12 mouse cellular contexts compared by ENCODE assay signal in genomic region chr10:69218458-69219288, GRCm38 (mm10). TPM values are rescaled to one million over a fixed set of nuclear protein-coding genes. Genes with fewer than 3 reads are reported as not detected.
DNase-seq lines count a peak whose midpoint lies in the region; ATAC-seq and TF ChIP-seq lines count a peak whose summit lies in the region.
"Had no signal": no experiment of that assay in that cellular context is flagged by ENCODE, and none has a peak within 500 bp of the region (broad histone marks: within the 10 kb centered on the region; RNA-seq: fewer than 3 reads in every experiment).

No protein-coding gene starts in this region.

- H3K27me3 ChIP-seq in kidney, embryonic 15.5 days = no peaks in the 10 kb centered on the region
- H3K27me3 ChIP-seq in heart, postnatal 0 days (ENCODE audit: control insufficient read depth, insufficient read depth, low read length) = no peaks in the 10 kb centered on the region
- peaks cover 10% of the 10 kb centered on the region; the same call in 1 of the 2 replicates for H3K27me3 ChIP-seq in liver, embryonic 12.5 days (replicated peaks)
- H3K27me3 ChIP-seq in stomach, postnatal 0 days (ENCODE audit: control insufficient read depth, insufficient read depth, low read length) = no peaks in the 10 kb centered on the region
- H3K27me3 ChIP-seq: embryonic facial prominence, embryonic 13.5 days; hindbrain, embryonic 12.5 days; limb, embryonic 13.5 days had no signal

- H3K9me3 ChIP-seq in kidney, embryonic 15.5 days (replicated peaks) = no peaks in the 10 kb centered on the region; the same call in 1 of the 2 replicates
- H3K9me3 ChIP-seq in heart, postnatal 0 days (replicated peaks; ENCODE audit: control insufficient read depth, low read length) = no peaks in the 10 kb centered on the region
- no peaks in the 10 kb centered on the region for H3K9me3 ChIP-seq in liver, embryonic 12.5 days (replicated peaks)
- no peaks in the 10 kb centered on the region for H3K9me3 ChIP-seq in stomach, postnatal 0 days (ENCODE audit: control insufficient read depth, low read length)
- H3K9me3 ChIP-seq: embryonic facial prominence, embryonic 13.5 days; hindbrain, embryonic 12.5 days had no signal

- ATAC-seq in kidney, embryonic 15.5 days (replicated peaks; ENCODE audit: low FRiP score) = no peak
- peak; percentile 83 for ATAC-seq in heart, postnatal 0 days (ENCODE audit: insufficient read depth, low read depth)
- ATAC-seq in liver, embryonic 12.5 days = peak; percentile 60; the same call in 1 of the 2 replicates
- ATAC-seq in stomach, postnatal 0 days (ENCODE audit: low FRiP score, low TSS enrichment) = peak; percentile 55
- ATAC-seq: CD4-positive, CD25-positive, alpha-beta regulatory T cell, adult 4 months had no signal

- no peak overlapping the region for H3K4me2 ChIP-seq in kidney, embryonic 15.5 days
- H3K4me2 ChIP-seq in heart, postnatal 0 days (ENCODE audit: low read depth, low read length) = no peak overlapping the region
- H3K4me2 ChIP-seq in liver, embryonic 12.5 days = no peak overlapping the region
- no peak overlapping the region for H3K4me2 ChIP-seq in stomach, postnatal 0 days (replicated peaks; ENCODE audit: low read depth)
- H3K4me2 ChIP-seq: embryonic facial prominence, embryonic 13.5 days; hindbrain, embryonic 12.5 days; limb, embryonic 13.5 days had no signal

- peaks cover 9% of the 10 kb centered on the region for H3K4me1 ChIP-seq in kidney, embryonic 15.5 days
- peaks cover 35% of the 10 kb centered on the region for H3K4me1 ChIP-seq in heart, postnatal 0 days (ENCODE audit: control insufficient read depth, insufficient read depth)
- peaks cover 38% of the 10 kb centered on the region for H3K4me1 ChIP-seq in liver, embryonic 12.5 days
- 0 out of 2 replicates have a peak, but pooled peaks cover 3% of the 10 kb centered on the region for H3K4me1 ChIP-seq in stomach, postnatal 0 days (replicated peaks; ENCODE audit: control insufficient read depth, insufficient read depth)

- peak; percentile 93 for DNase-seq in kidney, adult 11 months
- DNase-seq in heart, postnatal 0 days (ENCODE audit: low spot score) = peak; percentile 75
- DNase-seq in stomach, postnatal 0 days (ENCODE audit: low spot score) = no peak
- DNase-seq in B cell, adult 2 months = no peak
- no peak for DNase-seq in layer of hippocampus, adult 2 months (ENCODE audit: low spot score in 2 of 2)
- DNase-seq in cerebellum, adult 11-12 months = no peak

- 72% methylated on average over 14 of the region's 14 CpGs for WGBS in kidney, embryonic 15.5 days
- 42% methylated on average over 14 of the region's 14 CpGs for WGBS in heart, postnatal 0 days
- 41% methylated on average over 14 of the region's 14 CpGs for WGBS in liver, embryonic 12.5 days (ENCODE audit: insufficient replicate concordance)
- 77% methylated on average over 14 of the region's 14 CpGs for WGBS in stomach, postnatal 0 days

- no peak overlapping the region for H3K4me3 ChIP-seq in kidney, embryonic 15.5 days (replicated peaks)
- H3K4me3 ChIP-seq in heart, postnatal 0 days (ENCODE audit: low read depth, low read length) = no peak overlapping the region
- H3K4me3 ChIP-seq in liver, embryonic 12.5 days = no peak overlapping the region
- no peak overlapping the region for H3K4me3 ChIP-seq in stomach, postnatal 0 days (ENCODE audit: low read depth, low read length)
- no peak overlapping the region for H3K4me3 ChIP-seq in layer of hippocampus, adult 2 months
- H3K4me3 ChIP-seq: embryonic facial prominence, embryonic 13.5 days; hindbrain, embryonic 12.5 days; limb, embryonic 13.5 days had no signal

- peak; percentile 73; the same call in 1 of the 2 replicates for TF ChIP-seq EP300 in heart, postnatal 0 days (IDR thresholded peaks at IDR 0.05; ENCODE audit: low read depth)
- TF ChIP-seq EP300 in stomach, postnatal 0 days (optimal IDR thresholded peaks at IDR 0.05) = no peak

- H3K9ac ChIP-seq in kidney, embryonic 15.5 days = no peak overlapping the region
- H3K9ac ChIP-seq in heart, postnatal 0 days (replicated peaks; ENCODE audit: low read depth, low read length) = no peak overlapping the region
- H3K9ac ChIP-seq in liver, embryonic 12.5 days = no peak overlapping the region
- no peak overlapping the region for H3K9ac ChIP-seq in stomach, postnatal 0 days (ENCODE audit: low read length)
- H3K9ac ChIP-seq: embryonic facial prominence, embryonic 13.5 days; hindbrain, embryonic 12.5 days; limb, embryonic 13.5 days had no signal

- TF ChIP-seq CTCF in heart, postnatal 0 days (IDR thresholded peaks at IDR 0.05; ENCODE audit: low read depth) = no peak
- TF ChIP-seq CTCF in stomach, postnatal 0 days (IDR thresholded peaks at IDR 0.05; ENCODE audit: low read depth) = no peak
- TF ChIP-seq CTCF in layer of hippocampus, adult 2 months (conservative IDR thresholded peaks at IDR 0.05) = no peak

- H3K36me3 ChIP-seq in kidney, embryonic 15.5 days = peaks cover 36% of the 10 kb centered on the region
- H3K36me3 ChIP-seq in heart, postnatal 0 days (replicated peaks; ENCODE audit: control insufficient read depth, insufficient read depth, low read length) = peaks cover 19% of the 10 kb centered on the region
- peaks cover 12% of the 10 kb centered on the region for H3K36me3 ChIP-seq in liver, embryonic 12.5 days
- H3K36me3 ChIP-seq in stomach, postnatal 0 days (ENCODE audit: control insufficient read depth, insufficient read depth, low read length) = peaks cover 5% of the 10 kb centered on the region; the same call in 1 of the 2 replicates

- H3K27ac ChIP-seq in kidney, embryonic 15.5 days = no peak overlapping the region
- H3K27ac ChIP-seq in heart, postnatal 0 days (ENCODE audit: low read depth) = peak overlapping the region; percentile 71
- no peak overlapping the region for H3K27ac ChIP-seq in liver, embryonic 12.5 days
- H3K27ac ChIP-seq in stomach, postnatal 0 days (replicated peaks) = no peak overlapping the region
- H3K27ac ChIP-seq in layer of hippocampus, adult 2 months = no peak overlapping the region
- H3K27ac ChIP-seq: embryonic facial prominence, embryonic 13.5 days; hindbrain, embryonic 12.5 days; limb, embryonic 13.5 days had no signal

RNA-seq across cellular contexts. Expression of gene A930033H14Rik, which starts 5.8 kb away (rescaled TPM):
- polyA plus RNA-seq in kidney, embryonic 15.5 days (2015; fragmentation: Nextera tagmentation; extraction: Ambion mirVana) = 2.0 and 2.2 TPM in 2 replicates
- 1.5 and 1.7 TPM in 2 replicates for total RNA-seq in heart, postnatal 0 days (2014; rRNA removed; ENCODE audit: low replicate concordance)
- polyA plus RNA-seq in heart, postnatal 0 days (2015; fragmentation: Nextera tagmentation; extraction: Ambion mirVana) = 2.2 and 2.3 TPM in 2 replicates
- 0.81 TPM in 2 replicates for polyA plus RNA-seq in liver, embryonic 12.5 days (2016; fragmentation: Nextera tagmentation; extraction: Ambion mirVana)
- polyA plus RNA-seq in stomach, postnatal 0 days (2015; fragmentation: Nextera tagmentation; extraction: Ambion mirVana) = 1.2 and 1.5 TPM in 2 replicates
- total RNA-seq in layer of hippocampus, adult 2 months (2021) = 1 to 10 TPM; 2.6 to 2.8 TPM
- polyA plus RNA-seq: CD4-positive, CD25-positive, alpha-beta regulatory T cell, adult 4 months had no signal

Comparison
In these comparisons a context has a peak if more than half of its experiments do, and no peak if none do; other contexts are left out.
1. DNase-seq: peak in kidney, adult 11 months (single experiment) and heart, postnatal 0 days (single experiment); none in stomach, postnatal 0 days (single experiment), B cell, adult 2 months (0 of 2), layer of hippocampus, adult 2 months (0 of 2) and cerebellum, adult 11-12 months (single experiment).